26 mouse cellular contexts compared by ENCODE assay signal in the genomic region with DNA sequence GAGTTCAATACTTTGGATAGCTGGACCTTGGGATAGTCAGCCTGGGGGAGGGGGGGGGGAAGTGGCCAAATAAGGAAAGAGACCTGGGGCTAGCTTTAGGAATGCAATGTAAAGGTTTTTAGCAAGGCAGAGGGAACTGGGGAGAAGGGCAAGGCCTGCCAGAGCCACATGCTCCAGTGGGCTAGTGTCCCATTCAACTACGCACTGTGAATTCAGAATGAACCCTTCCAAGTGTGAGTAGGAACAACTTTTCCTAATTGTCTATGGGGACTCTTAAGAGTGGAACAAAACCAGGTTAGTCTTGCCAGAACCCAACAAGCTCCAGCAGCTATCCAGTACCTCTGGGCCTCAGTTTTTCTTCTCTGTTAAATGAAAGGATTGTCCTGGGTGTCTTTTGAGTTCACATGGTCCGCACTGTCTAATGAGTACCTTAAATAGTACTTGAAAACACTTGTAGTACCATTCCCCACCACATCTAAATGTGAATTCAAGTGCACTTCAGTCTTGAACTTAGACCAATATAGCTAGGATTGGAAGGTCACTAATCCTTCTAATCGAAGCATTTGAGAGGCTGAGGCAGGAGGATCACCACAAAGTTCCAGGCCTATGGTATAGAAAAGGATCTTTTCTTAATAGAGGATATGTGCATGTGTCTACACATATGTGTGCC.
DNase-seq lines count a peak whose midpoint lies in the region; TF ChIP-seq lines count a peak whose summit lies in the region.
"Had no signal": no experiment of that assay in that cellular context is flagged by ENCODE, and none has a peak within 500 bp of the region (broad histone marks: within the 10 kb centered on the region; RNA-seq: fewer than 3 reads in every experiment).

No protein-coding gene starts in this region.

- peaks cover 78% of the 10 kb centered on the region for H3K4me1 ChIP-seq in E14TG2a.4 (replicated peaks; ENCODE audit: low read depth, low read length)
- peaks cover 12% of the 10 kb centered on the region; the same call in 1 of the 2 replicates for H3K4me1 ChIP-seq in brown adipose tissue, adult 24 weeks (ENCODE audit: control insufficient read depth, insufficient read depth, insufficient read length, low read length)

- peaks cover 7% of the 10 kb centered on the region; the same call in 1 of the 2 replicates for H3K36me3 ChIP-seq in E14TG2a.4 (ENCODE audit: insufficient read depth, low read length)
- H3K36me3 ChIP-seq: hindbrain, embryonic 15.5 days; liver, embryonic 13.5 days had no signal

- H3K27me3 ChIP-seq in E14TG2a.4 (ENCODE audit: insufficient read depth, low read length), result no peaks in the 10 kb centered on the region
- H3K27me3 ChIP-seq: CH12.LX; heart, embryonic 13.5 days; hindbrain, embryonic 15.5 days; kidney, embryonic 15.5 days; limb, embryonic 15.5 days; liver, embryonic 13.5 days; midbrain, embryonic 13.5 days had no signal

- peak overlapping the region; percentile 65 for H3K27ac ChIP-seq in brown adipose tissue, adult 24 weeks (replicated peaks; ENCODE audit: low read depth, low read length)
- H3K27ac ChIP-seq: heart, embryonic 13.5 days; hindbrain, embryonic 10.5 days; hindbrain, embryonic 15.5 days; kidney, embryonic 15.5 days; limb, embryonic 15.5 days; liver, embryonic 13.5 days; macrophage; midbrain, embryonic 13.5 days had no signal

- no peaks in the 10 kb centered on the region for H3K9me3 ChIP-seq in E14TG2a.4 (ENCODE audit: low read length)
- H3K9me3 ChIP-seq: heart, embryonic 13.5 days; hindbrain, embryonic 10.5 days; hindbrain, embryonic 15.5 days; kidney, embryonic 15.5 days; limb, embryonic 15.5 days; liver, embryonic 13.5 days; midbrain, embryonic 13.5 days had no signal

- peak; percentile 74 for DNase-seq in heart, adult 11 months
- no peak for DNase-seq in heart, postnatal 4 days
- peak; percentile 62 for DNase-seq in ES-CJ7 (ENCODE audit: low read depth, low spot score)
- DNase-seq in testis, postnatal 10 days (ENCODE audit: low spot score), result no peak
- DNase-seq: adrenal gland, postnatal 36 days; cerebellum, adult 11 months; cerebellum, adult 9-10 months; cerebellum, postnatal 36 days; forebrain, postnatal 0 days; heart, postnatal 10 days; kidney, adult 18-20 months; kidney, postnatal 25 days; liver, embryonic 13.5 days; lung, adult 18-20 months; right cerebral cortex, adult 18-20 months; right cerebral cortex, postnatal 4 days had no signal

- H3K4me3 ChIP-seq in E14TG2a.4 (replicated peaks; ENCODE audit: low read length), result no peak overlapping the region
- no peak overlapping the region for H3K4me3 ChIP-seq in brown adipose tissue, adult 24 weeks (ENCODE audit: insufficient read depth, low read depth, low read length)
- H3K4me3 ChIP-seq: heart, embryonic 13.5 days; hindbrain, embryonic 10.5 days; hindbrain, embryonic 15.5 days; kidney, embryonic 15.5 days; limb, embryonic 15.5 days; liver, embryonic 13.5 days; midbrain, embryonic 13.5 days had no signal

- peak; percentile 9; the same call in 1 of the 2 replicates for TF ChIP-seq CTCF in E14TG2a.4 (conservative IDR thresholded peaks at IDR 0.05; ENCODE audit: low read length)

Comparison
In these comparisons a context has a peak if more than half of its experiments do, and no peak if none do; other contexts are left out.
1. DNase-seq: peak in heart, adult 11 months (single experiment) and ES-CJ7 (single experiment); none in heart, postnatal 4 days (single experiment) and testis, postnatal 10 days (single experiment).